Mouse (Mus musculus): ENCODE measurements at regions not wholly inside any gene's neighbourhood (a gene's known extent, or its start where the extent isn't known, plus 50 kb on each side); places are given as distances from the start of the nearest gene placed in this dataset.

GRCm38 (mm10) chr13:53996867-53997266 is 58.6 kb downstream of the Drd1 start:
- Histone ChIP-seq H3K9ac (replicated peaks; ENCODE audit: low read depth, low read length) (no peak overlapping the region), H3K4me2 (replicated peaks; ENCODE audit: low read depth, low read length) (no peak overlapping the region), H3K27ac (ENCODE audit: low read length) (no peak overlapping the region), H3K27me3 (ENCODE audit: control insufficient read depth, insufficient read depth, low read length) (no peaks in the 10 kb centered on the region), H3K4me3 (ENCODE audit: low read depth, low read length) (no peak overlapping the region), H3K36me3 (ENCODE audit: control insufficient read depth, insufficient read depth, low read length) (no peaks in the 10 kb centered on the region), H3K4me1 (ENCODE audit: control insufficient read depth, insufficient read depth, low read length) (no peaks in the 10 kb centered on the region), H3K9me3 (ENCODE audit: control insufficient read depth, low read depth, low read length) (no peaks in the 10 kb centered on the region)
- 63% methylated on average over 1 of the region's 1 CpGs for WGBS
- ATAC-seq (ENCODE audit: insufficient number of reproducible peaks, insufficient read depth, low FRiP score, low read depth), result no peak

DNA sequence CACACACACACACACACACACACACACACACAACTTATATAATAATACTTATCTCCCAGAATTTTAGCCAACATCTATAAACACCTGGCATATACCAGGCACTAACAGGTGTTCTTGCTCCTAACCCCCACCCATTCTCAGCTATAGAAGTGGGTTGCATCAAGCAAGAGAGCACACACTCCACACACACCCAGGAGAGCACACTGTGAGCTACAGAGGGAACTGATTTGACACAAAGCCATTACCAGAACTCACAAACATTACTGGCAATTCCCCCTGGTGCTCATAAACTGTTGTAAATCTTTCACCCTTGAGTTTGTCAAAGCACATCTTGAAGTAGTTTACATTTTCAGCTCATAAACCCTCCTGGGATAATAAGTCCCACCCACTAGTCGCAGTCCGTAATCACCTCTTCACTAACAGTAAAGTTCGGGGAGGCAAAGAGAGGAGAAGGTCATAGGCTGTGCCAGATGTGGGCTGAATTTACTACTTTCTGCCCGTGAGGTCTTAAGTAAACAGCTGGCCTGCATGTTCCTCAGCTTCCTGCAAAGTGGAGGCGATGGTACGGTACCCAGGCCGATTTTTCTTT is 62.5 kb downstream of the Drd1 start:
- H3K9me3 ChIP-seq (ENCODE audit: control insufficient read depth, low read depth, low read length), result no peaks in the 10 kb centered on the region
- no peak overlapping the region for H3K4me2 ChIP-seq (replicated peaks; ENCODE audit: low read depth, low read length)
- no peak overlapping the region for H3K4me3 ChIP-seq (ENCODE audit: low read depth, low read length)
- WGBS, result 45% methylated on average over 7 of the region's 7 CpGs
- no peak for ATAC-seq (ENCODE audit: insufficient number of reproducible peaks, insufficient read depth, low FRiP score, low read depth)
- no peaks in the 10 kb centered on the region for H3K27me3 ChIP-seq (ENCODE audit: control insufficient read depth, insufficient read depth, low read length)
- no peak overlapping the region for H3K9ac ChIP-seq (replicated peaks; ENCODE audit: low read depth, low read length)
- no peaks in the 10 kb centered on the region for H3K4me1 ChIP-seq (ENCODE audit: control insufficient read depth, insufficient read depth, low read length)
- no peak overlapping the region for H3K27ac ChIP-seq (ENCODE audit: low read length)
- no peaks in the 10 kb centered on the region for H3K36me3 ChIP-seq (ENCODE audit: control insufficient read depth, insufficient read depth, low read length)

- WGBS, result 29% methylated on average over 2 of the region's 2 CpGs
- Histone ChIP-seq H3K27me3 (ENCODE audit: control insufficient read depth, insufficient read depth, low read length) (no peaks in the 10 kb centered on the region), H3K9ac (replicated peaks; ENCODE audit: low read depth, low read length) (no peak overlapping the region), H3K4me3 (ENCODE audit: low read depth, low read length) (no peak overlapping the region), H3K9me3 (ENCODE audit: control insufficient read depth, low read depth, low read length) (no peaks in the 10 kb centered on the region), H3K27ac (ENCODE audit: low read length) (no peak overlapping the region), H3K36me3 (ENCODE audit: control insufficient read depth, insufficient read depth, low read length) (no peaks in the 10 kb centered on the region), H3K4me2 (replicated peaks; ENCODE audit: low read depth, low read length) (no peak overlapping the region), H3K4me1 (ENCODE audit: control insufficient read depth, insufficient read depth, low read length) (no peaks in the 10 kb centered on the region)
- no peak for ATAC-seq (ENCODE audit: insufficient number of reproducible peaks, insufficient read depth, low FRiP score, low read depth)
Measured at GRCm38 (mm10) chr13:53979226-53979625, 76.3 kb downstream of the Drd1 start.

DNA sequence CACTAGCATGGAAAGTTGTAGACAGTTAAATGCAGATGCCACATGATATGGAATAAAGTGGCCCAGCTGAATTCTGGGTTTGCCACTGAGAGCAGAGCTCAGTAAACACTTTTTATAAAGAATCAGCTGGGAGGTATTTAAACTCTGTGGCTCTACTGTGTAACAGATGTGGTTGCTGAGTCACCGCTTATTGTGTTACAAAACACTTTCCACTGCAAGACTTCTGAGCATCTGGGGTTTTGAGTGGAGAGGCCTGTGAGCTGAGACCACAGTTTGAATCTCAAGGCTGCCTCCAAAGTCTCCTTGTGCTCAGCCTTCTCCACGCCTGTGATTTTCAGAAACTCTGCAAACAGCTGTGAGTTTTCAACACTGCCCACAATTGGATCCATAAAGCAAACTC is 86.1 kb downstream of the Drd1 start:
- Histone ChIP-seq H3K27me3 (ENCODE audit: control insufficient read depth, insufficient read depth, low read length) (no peaks in the 10 kb centered on the region), H3K36me3 (ENCODE audit: control insufficient read depth, insufficient read depth, low read length) (no peaks in the 10 kb centered on the region), H3K9ac (replicated peaks; ENCODE audit: low read depth, low read length) (no peak overlapping the region), H3K27ac (ENCODE audit: low read length) (no peak overlapping the region), H3K9me3 (ENCODE audit: control insufficient read depth, low read depth, low read length) (peaks cover 3% of the 10 kb centered on the region; the same call in 1 of the 2 replicates), H3K4me2 (replicated peaks; ENCODE audit: low read depth, low read length) (no peak overlapping the region), H3K4me1 (ENCODE audit: control insufficient read depth, insufficient read depth, low read length) (no peaks in the 10 kb centered on the region), H3K4me3 (ENCODE audit: low read depth, low read length) (no peak overlapping the region)
- no peak for ATAC-seq (ENCODE audit: insufficient number of reproducible peaks, insufficient read depth, low FRiP score, low read depth)
- WGBS, result 68% methylated on average over 2 of the region's 2 CpGs

DNA sequence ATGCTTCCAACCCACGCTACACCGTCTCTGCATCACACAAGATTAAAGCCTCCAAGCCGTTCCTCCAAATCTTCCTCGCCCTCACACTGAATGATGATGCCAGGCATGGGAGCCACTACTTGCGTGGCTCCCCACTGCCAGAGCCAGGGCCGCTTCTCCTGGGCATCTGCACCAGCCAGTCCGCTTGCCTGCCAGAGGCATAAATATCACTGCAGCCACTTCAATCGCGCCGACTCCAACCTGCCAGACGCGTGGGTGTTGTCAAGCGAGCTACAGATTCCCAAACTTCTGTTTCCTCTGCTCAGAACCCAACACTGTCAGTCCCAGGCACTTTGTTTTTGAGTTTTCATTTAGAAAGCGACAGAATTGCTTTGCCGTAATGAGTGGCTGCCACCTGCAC is 99.3 kb downstream of the Drd1 start:
- no peak for ATAC-seq (ENCODE audit: insufficient number of reproducible peaks, insufficient read depth, low FRiP score, low read depth)
- Histone ChIP-seq H3K27me3 (ENCODE audit: control insufficient read depth, insufficient read depth, low read length) (no peaks in the 10 kb centered on the region), H3K4me3 (ENCODE audit: low read depth, low read length) (no peak overlapping the region), H3K4me2 (replicated peaks; ENCODE audit: low read depth, low read length) (no peak overlapping the region), H3K36me3 (ENCODE audit: control insufficient read depth, insufficient read depth, low read length) (no peaks in the 10 kb centered on the region), H3K9me3 (ENCODE audit: control insufficient read depth, low read depth, low read length) (no peaks in the 10 kb centered on the region), H3K9ac (replicated peaks; ENCODE audit: low read depth, low read length) (no peak overlapping the region), H3K27ac (ENCODE audit: low read length) (no peak overlapping the region), H3K4me1 (ENCODE audit: control insufficient read depth, insufficient read depth, low read length) (no peaks in the 10 kb centered on the region)
- WGBS, result 91% methylated on average over 15 of the region's 15 CpGs

DNA sequence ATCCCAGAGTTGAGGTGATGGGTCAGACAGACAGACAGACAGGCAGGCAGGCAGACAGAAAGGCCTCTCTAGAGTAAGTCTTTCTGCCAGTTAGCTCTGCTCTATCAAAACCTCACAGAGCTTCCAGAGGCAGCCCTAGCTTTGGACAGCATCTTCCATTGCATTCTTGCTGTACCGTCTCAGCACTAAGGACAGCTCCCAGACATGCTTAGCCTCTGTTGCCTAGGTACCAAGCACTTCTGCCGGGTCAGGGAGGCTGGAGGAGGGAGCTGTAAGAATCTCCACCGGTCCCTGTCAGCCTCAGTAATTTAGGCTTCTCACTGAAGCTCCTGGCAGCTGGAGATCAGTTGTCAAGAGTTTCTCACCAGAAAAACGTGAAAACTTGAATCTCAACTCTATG is 107.4 kb downstream of the Drd1 start:
- H3K4me1 ChIP-seq (ENCODE audit: control insufficient read depth, insufficient read depth, low read length), result no peaks in the 10 kb centered on the region
- H3K36me3 ChIP-seq (ENCODE audit: control insufficient read depth, insufficient read depth, low read length), result no peaks in the 10 kb centered on the region
- no peak overlapping the region for H3K27ac ChIP-seq (ENCODE audit: low read length)
- no peak overlapping the region for H3K4me2 ChIP-seq (replicated peaks; ENCODE audit: low read depth, low read length)
- no peaks in the 10 kb centered on the region for H3K9me3 ChIP-seq (ENCODE audit: control insufficient read depth, low read depth, low read length)
- WGBS, result 2% methylated on average over 4 of the region's 4 CpGs
- H3K9ac ChIP-seq (replicated peaks; ENCODE audit: low read depth, low read length), result no peak overlapping the region
- no peak for ATAC-seq (ENCODE audit: insufficient number of reproducible peaks, insufficient read depth, low FRiP score, low read depth)
- H3K27me3 ChIP-seq (ENCODE audit: control insufficient read depth, insufficient read depth, low read length), result no peaks in the 10 kb centered on the region
- H3K4me3 ChIP-seq (ENCODE audit: low read depth, low read length), result no peak overlapping the region

GRCm38 (mm10) chr13:53945681-53946080 is 109.8 kb downstream of the Drd1 start:
- Histone ChIP-seq H3K9ac (replicated peaks; ENCODE audit: low read depth, low read length) (no peak overlapping the region), H3K4me1 (ENCODE audit: control insufficient read depth, insufficient read depth, low read length) (no peaks in the 10 kb centered on the region), H3K27ac (ENCODE audit: low read length) (no peak overlapping the region), H3K4me2 (replicated peaks; ENCODE audit: low read depth, low read length) (no peak overlapping the region), H3K9me3 (ENCODE audit: control insufficient read depth, low read depth, low read length) (no peaks in the 10 kb centered on the region), H3K36me3 (ENCODE audit: control insufficient read depth, insufficient read depth, low read length) (no peaks in the 10 kb centered on the region), H3K4me3 (ENCODE audit: low read depth, low read length) (no peak overlapping the region), H3K27me3 (ENCODE audit: control insufficient read depth, insufficient read depth, low read length) (no peaks in the 10 kb centered on the region)
- no peak for ATAC-seq (ENCODE audit: insufficient number of reproducible peaks, insufficient read depth, low FRiP score, low read depth)
- 66% methylated on average over 5 of the region's 5 CpGs for WGBS

GRCm38 (mm10) chr13:53941005-53941747 is 114.3 kb downstream of the Drd1 start:
- H3K4me2 ChIP-seq (replicated peaks; ENCODE audit: low read depth, low read length), result no peak overlapping the region
- no peak overlapping the region for H3K4me3 ChIP-seq (ENCODE audit: low read depth, low read length)
- H3K9me3 ChIP-seq (ENCODE audit: control insufficient read depth, low read depth, low read length), result no peaks in the 10 kb centered on the region
- H3K4me1 ChIP-seq (ENCODE audit: control insufficient read depth, insufficient read depth, low read length), result no peaks in the 10 kb centered on the region
- H3K36me3 ChIP-seq (ENCODE audit: control insufficient read depth, insufficient read depth, low read length), result no peaks in the 10 kb centered on the region
- no peak overlapping the region for H3K27ac ChIP-seq (ENCODE audit: low read length)
- WGBS, result 88% methylated on average over 13 of the region's 13 CpGs
- H3K27me3 ChIP-seq (ENCODE audit: control insufficient read depth, insufficient read depth, low read length), result no peaks in the 10 kb centered on the region
- ATAC-seq (ENCODE audit: insufficient number of reproducible peaks, insufficient read depth, low FRiP score, low read depth), result no peak
- no peak overlapping the region for H3K9ac ChIP-seq (replicated peaks; ENCODE audit: low read depth, low read length)
